ENCODE assay signal across 11 mouse cellular contexts in genomic region chr13:8272158-8272945, GRCm38 (mm10).
DNase-seq lines count a peak whose midpoint lies in the region; ATAC-seq and TF ChIP-seq lines count a peak whose summit lies in the region.
"Had no signal": no experiment of that assay in that cellular context is flagged by ENCODE, and none has a peak within 500 bp of the region (broad histone marks: within the 10 kb centered on the region; RNA-seq: fewer than 3 reads in every experiment).

No protein-coding gene starts in this region.

- H3K9me3 ChIP-seq in liver, embryonic 12.5 days (replicated peaks) = no peaks in the 10 kb centered on the region
- H3K9me3 ChIP-seq: limb, embryonic 15.5 days had no signal

- H3K4me1 ChIP-seq in cerebellum, adult 2 months (ENCODE audit: control insufficient read depth, insufficient read depth, low read length) = peaks cover 4% of the 10 kb centered on the region
- H3K4me1 ChIP-seq in liver, embryonic 12.5 days = no peaks in the 10 kb centered on the region
- H3K4me1 ChIP-seq: forebrain, embryonic 10.5 days; limb, embryonic 15.5 days had no signal

- H3K4me2 ChIP-seq in liver, embryonic 12.5 days = no peak overlapping the region
- H3K4me2 ChIP-seq: limb, embryonic 15.5 days had no signal

- ATAC-seq in liver, embryonic 12.5 days = no peak

- H3K9ac ChIP-seq in liver, embryonic 12.5 days = no peak overlapping the region
- H3K9ac ChIP-seq: limb, embryonic 15.5 days had no signal

- no peak for TF ChIP-seq POLR2A in cerebellum, adult 2 months (IDR thresholded peaks at IDR 0.05; ENCODE audit: borderline replicate concordance, insufficient read depth, low read length)

- TF ChIP-seq CTCF in cerebellum, adult 2 months (IDR thresholded peaks at IDR 0.05; ENCODE audit: borderline replicate concordance, insufficient read depth, low read depth, low read length) = no peak

- H3K27me3 ChIP-seq in cerebellum, adult 2 months (ENCODE audit: control insufficient read depth, insufficient read depth, low read length) = no peaks in the 10 kb centered on the region
- H3K27me3 ChIP-seq in liver, embryonic 12.5 days (replicated peaks) = no peaks in the 10 kb centered on the region
- H3K27me3 ChIP-seq: limb, embryonic 15.5 days had no signal

- 46% methylated on average over 4 of the region's 4 CpGs for WGBS in cerebellum, adult 2 months
- 47% methylated on average over 4 of the region's 4 CpGs for WGBS in liver, embryonic 12.5 days (ENCODE audit: insufficient replicate concordance)

- no peaks in the 10 kb centered on the region for H3K36me3 ChIP-seq in liver, embryonic 12.5 days
- H3K36me3 ChIP-seq: forebrain, embryonic 10.5 days; limb, embryonic 15.5 days had no signal

- no peak overlapping the region for H3K4me3 ChIP-seq in cerebellum, adult 2 months (replicated peaks; ENCODE audit: insufficient read depth, low read depth, low read length)
- no peak overlapping the region for H3K4me3 ChIP-seq in liver, embryonic 12.5 days
- H3K4me3 ChIP-seq: forebrain, embryonic 10.5 days; limb, embryonic 15.5 days had no signal

- DNase-seq in layer of hippocampus, adult 18-20 months (ENCODE audit: low spot score in 2 of 2) = peak; percentile 15 to 38
- DNase-seq in layer of hippocampus, adult 9-10 months (ENCODE audit: low spot score) = no peak
- DNase-seq in brain, adult 2 months (ENCODE audit: low read depth, low spot score) = peak; percentile 60
- peak; percentile 76 to 85 for DNase-seq in cerebellum, adult 2 months
- DNase-seq in layer of hippocampus, postnatal 14 days (ENCODE audit: low spot score in 2 of 2) = peak; percentile 7 to 9
- no peak for DNase-seq in ovary, postnatal 10 days (ENCODE audit: low spot score)
- DNase-seq: kidney, adult 2 months; thymus, adult 2 months had no signal

- H3K27ac ChIP-seq in cerebellum, adult 2 months (ENCODE audit: insufficient read depth, low read length) = no peak overlapping the region
- H3K27ac ChIP-seq in liver, embryonic 12.5 days = no peak overlapping the region
- H3K27ac ChIP-seq: forebrain, embryonic 10.5 days; limb, embryonic 15.5 days had no signal

Comparison
In these comparisons a context has a peak if more than half of its experiments do, and no peak if none do; other contexts are left out.
1. DNase-seq: peak in layer of hippocampus, adult 18-20 months (2 of 2), brain, adult 2 months (single experiment), cerebellum, adult 2 months (2 of 2) and layer of hippocampus, postnatal 14 days (2 of 2); none in layer of hippocampus, adult 9-10 months (single experiment) and ovary, postnatal 10 days (single experiment).